Mouse (Mus musculus) lung, postnatal 0 days (tissue): ENCODE results near the gene Olfr1131. TPM values are rescaled to one million over a fixed set of nuclear protein-coding genes. Genes with fewer than 3 reads are reported as not detected.
"Not testable (repeated sequence)": the region's sequence is repeated elsewhere in the genome, so short reads cannot be mapped to it uniquely, and the experiment has no call there.

Experiments used
- ATAC-seq: fragments of 200-750 bp; cut with Nextera tagmentation; 2 replicates; pipeline ENCODE4 v1.8.0; 2017; ENCODE audit warnings: moderate library complexity
- DNase-seq: peaks from one replicate; pipeline ENCODE4 v3.0.0-alpha.2; 2016; ENCODE audit warnings: low spot score
- H3K27ac ChIP-seq: fragments of 300-500 bp; sonication (generic); 2 replicates; pipeline ENCODE4 v1.5.1; 2014; ENCODE audit warnings: antibody characterized with exemption, mild to moderate bottlenecking, low read length, mixed read lengths
- H3K27me3 ChIP-seq: fragments of 300-500 bp; sonication (generic); replicated peaks from 2 replicates; pipeline ENCODE4 v1.6.1; 2014; ENCODE audit warnings: low read length, mixed read lengths; ENCODE audit not compliant: insufficient read depth
- H3K36me3 ChIP-seq: fragments of 300-500 bp; sonication (generic); 2 replicates; pipeline ENCODE4 v1.6.1; 2014; ENCODE audit warnings: low read length, mixed read lengths; ENCODE audit not compliant: insufficient read depth
- H3K4me1 ChIP-seq: fragments of 300-500 bp; sonication (generic); 2 replicates; pipeline ENCODE4 v1.6.1; 2014; ENCODE audit warnings: antibody characterized with exemption, low read depth, low read length, mixed read lengths; ENCODE audit not compliant: insufficient read depth
- H3K4me2 ChIP-seq: fragments of 300-500 bp; sonication (generic); replicated peaks from 2 replicates; pipeline ENCODE4 v1.6.1; 2014; ENCODE audit warnings: low read depth, mild to moderate bottlenecking, low read length, moderate library complexity, mixed read lengths
- H3K4me3 ChIP-seq: fragments of 300-500 bp; sonication (generic); 2 replicates; pipeline ENCODE4 v1.5.1; 2014; ENCODE audit warnings: low read depth, low read length
- H3K9ac ChIP-seq: fragments of 300-500 bp; sonication (generic); replicated peaks from 2 replicates; pipeline ENCODE4 v1.6.1; 2014; ENCODE audit warnings: low read depth, mild to moderate bottlenecking
- H3K9me3 ChIP-seq: fragments of 300-500 bp; sonication (generic); 2 replicates; pipeline ENCODE4 v1.6.1; 2016; ENCODE audit warnings: low read length, mixed read lengths
- CTCF ChIP-seq: IDR thresholded peaks from 2 replicates; pipeline ENCODE4 v1.5.1; 2016; ENCODE audit warnings: antibody characterized with exemption, mild to moderate bottlenecking
- EP300 ChIP-seq: IDR thresholded peaks from 2 replicates; pipeline ENCODE4 v1.6.1; 2016; ENCODE audit warnings: antibody characterized with exemption, mild to moderate bottlenecking, control low read depth
- WGBS: fragments of 180-500 bp; shearing (Covaris S2); extraction: QIAGEN DNeasy Blood & Tissue Kit; methylation state at CpG from one replicate; pipeline ENCODE4 v1.1.7; 2014; 5-methylcytosine and 5-hydroxymethylcytosine counted together
- polyA plus RNA-seq: library from polyadenylated mRNA; unstranded; fragments of >200 nt; fragmentation: Nextera tagmentation; extraction: Ambion mirVana; gene quantifications from 2 replicates; pipeline ENCODE4 v1.2.1, GENCODE M21; 2015

Olfr1131 gene
- polyA plus RNA-seq, result not detected in 2 replicates

GRCm38 (mm10) chr2:87626804-87627203 lies at the start of gene Olfr1131:
Gene Olfr1131 (plus strand): TSS chr2:87627104.
- H3K36me3 ChIP-seq, result no peaks in the 10 kb centered on the region
- H3K27me3 ChIP-seq, result no peaks in the 10 kb centered on the region
- H3K4me3 ChIP-seq, result no peak within 1 kb of the TSS
- DNase-seq (no peak), ATAC-seq (no peak)
- H3K4me1 ChIP-seq, result no peaks in the 10 kb centered on the region
- no peak within 1 kb of the TSS for H3K9ac ChIP-seq
- 65% methylated on average over 3 of the region's 3 CpGs for WGBS
- H3K4me2 ChIP-seq, result no peak within 1 kb of the TSS
- TF ChIP-seq CTCF, result no peak
- no peak for TF ChIP-seq EP300
- no peaks in the 10 kb centered on the region for H3K9me3 ChIP-seq
- H3K27ac ChIP-seq, result no peak within 1 kb of the TSS

DNA sequence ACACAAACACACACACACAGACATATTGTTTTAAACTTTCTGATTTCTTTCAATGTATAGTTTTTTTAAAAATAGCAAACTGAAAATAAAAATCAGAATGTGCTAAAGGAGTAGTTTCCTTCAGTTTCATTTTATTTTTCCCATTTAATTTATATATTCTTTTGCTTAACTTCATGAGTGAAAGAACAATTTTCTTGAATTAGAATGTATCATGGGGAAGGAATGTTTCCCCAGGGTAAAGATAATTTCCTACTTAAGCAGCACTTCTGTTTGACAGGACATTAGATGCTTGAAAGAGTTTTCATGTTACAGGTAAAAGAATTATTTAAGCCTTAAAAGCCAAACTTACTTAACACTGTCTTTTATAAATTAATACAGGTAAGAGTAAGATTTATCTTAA lies 21.0 kb upstream of the Olfr1131 start, which contains the start of gene Olfr1130:
Olfr1130 (plus strand) TSS at position 301 of the 400 bp plus-strand sequence.
- not testable (repeated sequence) for DNase-seq, H3K36me3 ChIP-seq, H3K4me1 ChIP-seq, H3K27me3 ChIP-seq, H3K27ac ChIP-seq, H3K9me3 ChIP-seq, ATAC-seq, H3K4me2 ChIP-seq, H3K9ac ChIP-seq, H3K4me3 ChIP-seq

DNA sequence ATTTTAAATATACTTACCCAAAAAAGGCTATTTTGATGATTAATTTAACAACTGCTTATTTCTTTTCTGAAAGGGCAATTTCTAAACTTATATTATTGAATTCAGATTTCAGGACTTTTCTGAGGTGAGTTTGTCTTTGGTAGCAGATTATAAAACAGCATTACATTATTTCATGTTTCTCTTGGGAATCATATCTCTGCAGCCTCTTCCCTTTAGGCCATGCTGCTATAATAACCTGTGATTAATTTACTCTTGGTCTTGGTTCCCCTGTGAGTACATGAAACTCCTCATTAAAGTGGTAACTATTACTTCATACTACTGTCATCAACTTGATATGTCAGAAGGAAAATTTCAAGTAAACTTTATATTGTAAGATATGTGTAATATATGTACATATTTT lies 10.5 kb downstream of the Olfr1131 start, which contains the start of gene Olfr1132:
Olfr1132 (minus strand) TSS at position 101 of the 400 bp plus-strand sequence.
- Histone ChIP-seq H3K4me2 (no peak within 1 kb of the TSS), H3K9me3 (no peaks in the 10 kb centered on the region), H3K36me3 (no peaks in the 10 kb centered on the region), H3K27me3 (no peaks in the 10 kb centered on the region), H3K27ac (no peak within 1 kb of the TSS), H3K4me1 (no peaks in the 10 kb centered on the region), H3K4me3 (no peak within 1 kb of the TSS), H3K9ac (no peak within 1 kb of the TSS)
- TF ChIP-seq EP300 (no peak), CTCF (no peak)
- ATAC-seq (no peak), DNase-seq (no peak)

DNA sequence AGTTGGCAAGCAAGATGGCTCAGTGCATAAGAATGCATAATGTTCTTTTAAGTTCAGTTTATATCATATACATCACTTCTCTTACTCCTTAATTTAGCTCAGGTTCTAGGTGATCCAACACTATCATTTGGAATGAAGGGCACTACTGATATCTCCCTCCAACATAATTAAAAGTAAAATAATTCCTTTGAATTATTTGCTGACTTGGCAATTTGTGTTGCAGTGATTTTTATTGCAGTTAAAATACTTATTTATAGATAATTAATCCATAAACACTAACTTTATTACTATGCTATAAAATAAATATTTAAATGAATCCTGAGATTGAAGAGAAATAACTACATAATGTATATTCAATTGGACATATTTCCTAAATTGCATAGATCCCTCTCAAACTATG lies 15.5 kb downstream of the Olfr1131 start:
- H3K4me3 ChIP-seq, result no peak overlapping the region
- no peak overlapping the region for H3K9ac ChIP-seq
- TF ChIP-seq CTCF, result no peak
- no peak overlapping the region for H3K4me2 ChIP-seq
- DNase-seq, result no peak
- no peaks in the 10 kb centered on the region for H3K9me3 ChIP-seq
- no peak overlapping the region for H3K27ac ChIP-seq
- no peaks in the 10 kb centered on the region for H3K36me3 ChIP-seq
- no peaks in the 10 kb centered on the region for H3K4me1 ChIP-seq
- H3K27me3 ChIP-seq, result no peaks in the 10 kb centered on the region
- ATAC-seq, result no peak

DNA sequence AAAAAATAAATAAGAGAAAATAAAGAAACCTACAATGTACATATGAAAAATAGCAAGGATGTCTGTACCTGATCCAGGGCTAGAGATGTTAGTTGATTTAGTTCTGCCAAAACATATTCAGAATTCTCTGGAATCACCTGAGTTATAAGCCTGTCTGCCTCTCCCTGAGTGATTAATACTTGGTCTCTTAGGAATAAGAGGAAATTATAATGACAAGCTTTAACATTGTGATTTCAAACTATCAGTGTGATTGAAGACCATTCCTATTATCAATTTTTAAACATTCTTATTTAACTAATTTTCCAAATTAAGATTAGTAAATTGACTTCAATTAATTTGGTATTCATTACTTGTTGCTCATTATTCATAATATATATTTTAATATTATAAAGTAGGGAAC lies 20.4 kb downstream of the Olfr1131 start, which contains the start of gene Olfr1133:
Olfr1133 (minus strand) TSS at position 101 of the 400 bp plus-strand sequence.
- Histone ChIP-seq H3K4me1 (no peaks in the 10 kb centered on the region), H3K9me3 (no peaks in the 10 kb centered on the region), H3K9ac (no peak within 1 kb of the TSS), H3K36me3 (no peaks in the 10 kb centered on the region), H3K4me3 (no peak within 1 kb of the TSS), H3K27ac (no peak within 1 kb of the TSS), H3K4me2 (no peak within 1 kb of the TSS), H3K27me3 (no peaks in the 10 kb centered on the region)
- ATAC-seq, result no peak
- no peak for DNase-seq
- no peak for TF ChIP-seq CTCF
- TF ChIP-seq EP300, result no peak

GRCm38 (mm10) chr2:87658360-87658759 lies 31.5 kb downstream of the Olfr1131 start, which contains the start of gene Olfr1134:
Gene Olfr1134 (minus strand): TSS chr2:87658460.
- no peak within 1 kb of the TSS for H3K4me2 ChIP-seq
- no peak within 1 kb of the TSS for H3K4me3 ChIP-seq
- no peak within 1 kb of the TSS for H3K9ac ChIP-seq
- TF ChIP-seq EP300, result no peak
- no peak for TF ChIP-seq CTCF
- DNase-seq (no peak), ATAC-seq (no peak)
- H3K9me3 ChIP-seq, result no peaks in the 10 kb centered on the region
- WGBS, result 76% methylated on average over 2 of the region's 2 CpGs
- H3K27ac ChIP-seq, result no peak within 1 kb of the TSS
- H3K27me3 ChIP-seq, result no peaks in the 10 kb centered on the region
- H3K4me1 ChIP-seq, result no peaks in the 10 kb centered on the region
- no peaks in the 10 kb centered on the region for H3K36me3 ChIP-seq

GRCm38 (mm10) chr2:87673564-87673963 lies 46.7 kb downstream of the Olfr1131 start, which contains the start of gene Olfr1135:
Gene Olfr1135 (minus strand): TSS chr2:87673664.
- no peak within 1 kb of the TSS for H3K9ac ChIP-seq
- no peaks in the 10 kb centered on the region for H3K36me3 ChIP-seq
- DNase-seq (no peak), ATAC-seq (no peak)
- H3K27me3 ChIP-seq, result no peaks in the 10 kb centered on the region
- no peaks in the 10 kb centered on the region for H3K9me3 ChIP-seq
- no peaks in the 10 kb centered on the region for H3K4me1 ChIP-seq
- no peak within 1 kb of the TSS for H3K4me3 ChIP-seq
- WGBS, result 6% methylated on average over 1 of the region's 1 CpGs
- H3K27ac ChIP-seq, result no peak within 1 kb of the TSS
- TF ChIP-seq CTCF, result no peak
- no peak for TF ChIP-seq EP300
- H3K4me2 ChIP-seq, result no peak within 1 kb of the TSS

Other genes starting within 250 kb of the Olfr1131 start
- gene Olfr1122, start 241.3 kb upstream of the Olfr1131 start, polyA plus RNA-seq, result not detected in 2 replicates
- gene Olfr1123, start 210.5 kb upstream of the Olfr1131 start, polyA plus RNA-seq, result not detected in 2 replicates
- not detected in 2 replicates for gene Olfr1124, start 196.8 kb upstream of the Olfr1131 start, polyA plus RNA-seq
- gene Olfr1126, start 173.1 kb upstream of the Olfr1131 start, polyA plus RNA-seq, result not detected in 2 replicates
- gene Pramel7, start 130.0 kb upstream of the Olfr1131 start, polyA plus RNA-seq, result not detected in 2 replicates
- not detected in 2 replicates for gene Pramel6, start 120.5 kb upstream of the Olfr1131 start, polyA plus RNA-seq
- not detected in 2 replicates for gene Olfr153, start 95.3 kb upstream of the Olfr1131 start, polyA plus RNA-seq
- not detected in 2 replicates for gene Olfr1128, start 81.6 kb upstream of the Olfr1131 start, polyA plus RNA-seq
- gene Olfr1129, start 53.2 kb upstream of the Olfr1131 start, polyA plus RNA-seq, result not detected in 2 replicates
- not detected in 2 replicates for gene Olfr1130, start 20.9 kb upstream of the Olfr1131 start, polyA plus RNA-seq
- gene Olfr1132, start 10.4 kb downstream of the Olfr1131 start, polyA plus RNA-seq, result not detected in 2 replicates
- not detected in 2 replicates for gene Olfr1133, start 20.3 kb downstream of the Olfr1131 start, polyA plus RNA-seq
- not detected in 2 replicates for gene Olfr1134, start 31.4 kb downstream of the Olfr1131 start, polyA plus RNA-seq
- gene Olfr1135, start 46.6 kb downstream of the Olfr1131 start, polyA plus RNA-seq, result not detected in 2 replicates
- not detected in 2 replicates for gene Olfr1136, start 66.8 kb downstream of the Olfr1131 start, polyA plus RNA-seq
- gene Olfr1137, start 86.1 kb downstream of the Olfr1131 start, polyA plus RNA-seq, result not detected in 2 replicates
- gene Olfr1138, start 112.9 kb downstream of the Olfr1131 start, polyA plus RNA-seq, result not detected in 2 replicates
- gene Olfr1140, start 116.6 kb downstream of the Olfr1131 start, polyA plus RNA-seq, result not detected in 2 replicates
- gene Olfr1141, start 126.9 kb downstream of the Olfr1131 start, polyA plus RNA-seq, result not detected in 2 replicates
- not detected in 2 replicates for gene Olfr152, start 152.4 kb downstream of the Olfr1131 start, polyA plus RNA-seq
- gene Olfr1143, start 173.5 kb downstream of the Olfr1131 start, polyA plus RNA-seq, result not detected in 2 replicates
- gene Olfr1145, start 182.7 kb downstream of the Olfr1131 start, polyA plus RNA-seq, result not detected in 2 replicates
- gene Olfr1148, start 203.4 kb downstream of the Olfr1131 start, polyA plus RNA-seq, result not detected in 2 replicates
- gene Olfr1150-ps1, start 216.9 kb downstream of the Olfr1131 start, polyA plus RNA-seq, result not detected in 2 replicates
- gene Olfr1151, start 228.8 kb downstream of the Olfr1131 start, polyA plus RNA-seq, result not detected in 2 replicates
- gene Olfr1152, start 239.4 kb downstream of the Olfr1131 start, polyA plus RNA-seq, result not detected in 2 replicates